Mouse (Mus musculus): ENCODE results near the gene Stub1.

Stub1 gene

DNA sequence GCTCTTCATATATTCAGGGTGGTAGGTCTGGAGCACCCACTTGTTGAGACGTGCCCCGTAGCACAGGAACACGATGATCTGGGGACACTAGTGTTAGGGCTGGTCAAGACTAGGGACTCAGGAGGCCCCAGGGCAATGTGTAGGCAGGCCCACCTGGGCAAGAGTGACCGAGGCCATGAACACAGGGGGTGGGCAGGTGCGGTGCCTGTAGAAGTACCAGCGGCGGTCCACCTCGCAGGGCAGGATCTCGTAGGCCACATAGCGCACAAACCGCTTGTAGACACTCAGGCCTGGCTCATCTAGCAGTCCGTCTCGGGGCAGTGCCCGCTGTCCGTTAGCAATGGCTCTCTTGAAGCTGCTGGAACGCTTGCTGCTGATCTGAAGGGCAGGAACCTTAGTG lies 2.6 kb upstream of the Stub1 start:
- DNase-seq: peak in 1 of 2 experiments; percentile 12

DNA sequence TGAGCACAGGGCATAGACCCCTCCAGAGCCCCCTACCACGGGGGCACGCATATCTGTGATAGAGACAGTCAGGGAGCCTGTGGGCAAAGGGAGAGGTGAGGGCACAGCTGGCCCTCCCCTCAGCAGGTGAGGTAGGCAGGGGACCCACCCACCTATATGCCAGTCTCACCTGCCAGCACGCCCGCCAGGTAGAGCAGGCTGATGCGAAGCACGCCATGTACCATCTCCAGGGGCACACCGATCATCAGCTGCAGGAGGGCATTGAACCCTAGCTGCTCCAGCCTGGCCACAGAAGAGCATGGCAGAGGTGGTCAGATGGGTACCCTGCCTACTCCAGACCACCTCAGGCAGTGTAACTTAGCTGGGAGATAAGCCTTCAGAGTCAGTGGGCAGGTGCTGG lies 2.1 kb upstream of the Stub1 start:
- DNase-seq: no peak

DNA sequence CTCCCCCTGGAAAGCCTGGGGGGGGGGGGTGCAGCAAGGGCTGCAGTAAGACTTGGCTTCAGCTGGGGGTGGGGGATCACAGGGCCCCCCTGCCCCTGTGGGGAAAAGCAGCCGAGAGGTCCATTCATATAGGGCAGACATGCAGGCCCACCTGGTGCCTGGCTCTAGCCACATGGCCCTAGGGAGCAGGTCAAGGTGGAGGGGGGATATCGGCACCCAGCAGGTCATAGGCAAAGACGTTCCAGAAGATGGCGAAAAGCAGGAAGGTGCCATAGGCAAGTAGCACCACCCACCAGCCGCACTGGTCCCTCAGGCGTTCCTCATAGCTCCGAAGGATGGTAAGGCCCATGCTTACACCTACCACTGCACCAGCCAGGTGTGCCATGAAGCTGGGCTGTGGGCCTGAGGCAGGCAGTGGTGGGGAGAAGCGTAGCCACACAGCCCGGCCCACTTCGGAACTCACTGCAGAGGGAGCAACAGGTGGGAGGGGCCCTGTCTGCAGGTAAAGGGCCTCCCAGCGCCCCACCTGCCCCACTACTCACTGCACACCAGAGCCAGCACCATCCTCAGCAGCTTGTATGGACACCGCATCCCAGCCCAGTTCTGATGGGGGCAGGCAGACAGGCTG lies 1.5 kb upstream of the Stub1 start:
- DNase-seq: peak in 1 of 2 experiments; percentile 32

DNA sequence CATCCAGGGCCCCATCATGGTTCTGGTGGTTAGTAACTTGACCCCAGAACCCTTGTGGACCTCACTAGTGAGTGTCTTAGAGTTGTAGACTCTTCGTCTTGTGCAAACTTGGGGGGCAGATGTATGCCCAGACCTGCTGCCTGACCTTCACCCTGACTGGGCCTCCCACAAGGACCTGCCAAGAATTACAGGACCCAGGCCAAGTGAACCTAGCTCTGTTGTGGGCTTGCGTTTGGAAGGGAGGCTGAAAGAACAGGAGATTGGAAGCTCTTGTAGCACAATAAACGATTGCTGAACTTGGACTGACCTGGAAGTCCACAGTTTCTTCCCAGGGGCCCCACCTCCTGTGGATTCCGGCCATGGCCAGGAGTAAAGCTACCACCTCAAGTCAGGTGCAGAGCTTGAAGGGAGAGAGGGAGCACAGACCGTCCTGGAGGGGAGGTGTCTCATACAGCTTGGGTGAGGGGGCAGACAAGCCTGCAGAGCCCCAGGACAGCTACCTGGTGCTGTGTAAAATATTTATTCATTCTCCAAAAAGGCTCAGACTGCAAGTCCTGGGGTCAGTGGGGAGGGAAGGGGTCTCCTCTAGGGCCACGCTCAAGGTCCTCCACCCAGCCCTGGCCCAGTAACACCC lies 874 bp upstream of the Stub1 start:
- no peak for DNase-seq

DNA sequence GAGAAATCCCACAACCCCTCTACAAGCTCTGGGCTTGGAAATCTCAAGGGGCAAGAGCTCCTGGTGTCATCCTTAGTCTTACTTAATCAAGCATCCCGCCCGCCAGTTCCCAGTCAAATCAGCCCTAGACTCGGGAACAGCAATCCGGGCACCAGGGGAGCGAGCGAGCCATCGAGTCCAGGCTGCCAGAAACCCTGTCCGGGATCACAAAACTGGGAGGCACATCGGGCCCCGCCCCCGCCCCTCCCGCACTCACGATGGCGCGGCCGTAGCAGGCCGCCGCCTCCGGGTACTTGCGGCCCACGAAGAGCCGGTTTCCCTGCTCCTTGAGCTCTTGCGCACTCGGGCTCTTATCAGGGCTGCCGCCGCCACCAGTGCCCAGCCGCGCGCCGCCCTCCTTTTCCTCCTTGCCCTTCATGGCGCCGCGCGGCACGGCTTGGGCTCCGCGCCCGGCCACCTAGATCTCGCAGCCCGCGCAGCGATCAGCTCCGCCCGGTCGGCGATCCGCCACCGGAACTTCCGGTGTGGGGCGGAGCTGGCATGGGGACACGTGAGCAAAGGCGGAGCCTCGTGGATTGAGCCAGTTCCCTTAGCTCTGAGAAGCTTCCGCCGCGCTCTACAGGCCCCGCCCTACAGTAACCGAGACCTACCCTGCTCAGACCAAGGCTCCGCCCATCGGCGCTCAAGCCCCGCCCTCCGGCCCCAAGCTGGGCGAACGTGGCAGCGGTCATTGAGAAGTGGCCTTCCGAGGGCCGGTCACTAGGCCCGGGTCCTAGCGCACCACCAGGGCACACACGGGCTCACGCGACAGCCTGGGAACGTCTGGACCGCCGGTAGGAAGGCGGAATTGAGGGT lies 541 bp downstream of the Stub1 start:
- peak; percentile 97 to 99 for DNase-seq

DNA sequence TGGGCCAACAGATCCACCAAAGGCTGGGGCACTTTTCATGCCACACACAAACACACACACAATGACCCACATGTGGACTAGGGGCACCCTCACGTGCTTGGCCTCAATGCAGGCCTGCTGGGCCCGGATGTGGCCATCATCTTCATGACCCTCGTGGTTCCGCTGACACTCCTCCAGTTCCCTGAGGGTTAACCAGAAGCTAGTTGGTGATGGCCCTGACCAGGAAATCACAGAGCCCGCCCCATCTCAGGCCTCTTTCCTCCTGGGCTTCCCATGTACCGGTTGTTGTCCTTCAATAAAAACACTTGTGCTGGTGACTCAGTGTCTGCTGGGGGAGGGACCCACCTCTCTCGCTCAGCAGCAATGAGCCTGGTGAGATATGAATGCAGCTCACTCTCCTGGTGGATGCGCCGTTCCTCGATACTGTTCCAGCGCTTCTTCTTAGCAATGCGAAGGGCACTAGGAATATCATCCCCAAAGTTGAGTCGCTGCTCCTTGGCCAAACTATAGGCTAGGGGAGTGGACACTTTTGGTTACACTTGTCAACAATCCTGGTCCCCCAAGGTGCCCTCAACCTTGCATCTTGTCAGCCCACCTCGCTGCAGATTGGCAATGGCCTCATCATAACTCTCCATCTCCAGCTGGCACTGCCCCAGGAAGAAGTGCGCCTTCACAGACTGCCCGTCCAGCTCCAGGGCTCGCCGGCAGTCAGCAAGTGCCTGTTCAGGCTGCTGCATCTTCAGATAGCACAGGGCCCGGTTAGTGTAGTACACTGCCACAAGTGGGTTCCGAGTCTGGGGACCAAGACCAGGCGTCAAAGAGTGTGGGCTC lies 1.5 kb downstream of the Stub1 start:
- peak in 1 of 2 experiments; percentile 29 for DNase-seq

DNA sequence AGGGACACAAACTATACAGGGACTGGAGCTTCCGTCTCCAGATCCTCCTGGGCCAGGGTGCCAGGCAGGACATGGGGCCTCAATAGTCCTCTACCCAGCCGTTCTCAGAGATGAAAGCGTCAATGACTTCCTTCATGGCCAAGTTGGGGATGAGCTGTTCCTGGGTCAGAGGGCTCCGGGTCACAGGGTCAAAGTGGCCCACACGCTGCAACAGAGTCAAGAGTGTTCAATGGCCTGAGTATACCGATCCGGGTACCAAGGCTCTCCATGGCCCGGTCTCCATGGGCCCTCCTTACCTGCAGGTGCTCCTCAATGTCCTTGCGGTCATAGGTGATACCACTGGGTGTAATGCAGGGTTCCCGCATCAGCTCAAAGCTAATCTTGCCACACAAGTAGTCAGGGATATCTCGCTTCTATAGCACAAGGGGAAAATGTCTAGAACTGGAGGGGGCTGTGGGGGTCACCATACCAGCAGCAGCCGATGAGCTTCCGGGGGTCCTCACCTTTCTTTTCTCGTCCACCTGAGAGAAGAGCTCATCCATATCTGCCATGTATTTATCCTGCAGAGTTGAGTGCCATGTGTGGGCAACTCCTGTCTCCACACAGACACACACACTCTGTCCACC lies 2.3 kb downstream of the Stub1 start:
- DNase-seq: peak in 1 of 2 experiments; percentile 16

DNA sequence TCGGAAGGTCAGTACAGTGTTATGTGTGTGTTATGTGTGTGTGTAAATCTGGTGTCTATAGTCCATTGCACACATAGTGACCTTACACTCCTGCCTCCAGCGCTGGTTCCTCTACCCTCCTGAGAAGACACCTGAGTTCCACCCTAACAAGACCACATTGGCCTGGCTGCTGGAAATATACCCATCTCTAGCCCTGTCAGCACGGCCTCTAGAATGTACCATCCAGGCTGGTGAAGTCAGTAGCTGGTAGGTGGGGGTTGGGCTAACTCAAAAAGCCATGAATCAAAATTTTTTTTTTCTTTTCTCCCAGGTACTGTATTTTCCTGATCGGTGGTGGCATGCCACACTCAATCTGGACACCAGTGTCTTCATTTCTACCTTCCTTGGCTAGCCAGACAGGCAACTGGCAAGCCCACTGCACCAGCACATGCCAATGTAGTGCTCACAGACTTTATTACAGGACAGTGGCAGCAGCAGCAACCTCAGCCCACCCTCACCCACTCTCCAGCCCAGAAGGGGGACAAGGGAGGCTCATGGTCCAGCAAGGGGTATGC lies 2.9 kb downstream of the Stub1 start:
- DNase-seq: no peak

DNA sequence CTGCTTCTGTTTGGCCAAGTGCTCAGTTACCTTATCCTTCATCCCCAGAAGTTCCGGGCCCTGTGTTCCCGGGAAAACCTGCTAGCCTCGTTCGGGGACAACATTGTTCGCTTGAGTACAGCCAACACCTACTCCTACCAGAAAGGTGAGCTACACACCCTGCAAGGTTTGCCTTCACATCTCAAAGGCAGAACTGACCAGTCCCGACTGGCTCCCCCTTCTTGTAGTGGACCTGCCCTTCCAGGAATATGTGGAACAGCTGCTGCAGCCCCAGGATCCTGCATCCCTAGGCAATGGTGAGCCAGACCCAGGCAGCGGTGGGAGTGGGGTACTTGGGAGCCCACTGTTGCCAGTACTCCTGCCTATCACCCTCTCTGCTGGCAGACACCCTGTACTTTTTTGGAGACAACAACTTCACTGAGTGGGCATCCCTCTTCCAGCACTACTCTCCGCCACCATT lies 3.6 kb downstream of the Stub1 start:
- peak in 1 of 2 experiments; percentile 18 for DNase-seq

DNA sequence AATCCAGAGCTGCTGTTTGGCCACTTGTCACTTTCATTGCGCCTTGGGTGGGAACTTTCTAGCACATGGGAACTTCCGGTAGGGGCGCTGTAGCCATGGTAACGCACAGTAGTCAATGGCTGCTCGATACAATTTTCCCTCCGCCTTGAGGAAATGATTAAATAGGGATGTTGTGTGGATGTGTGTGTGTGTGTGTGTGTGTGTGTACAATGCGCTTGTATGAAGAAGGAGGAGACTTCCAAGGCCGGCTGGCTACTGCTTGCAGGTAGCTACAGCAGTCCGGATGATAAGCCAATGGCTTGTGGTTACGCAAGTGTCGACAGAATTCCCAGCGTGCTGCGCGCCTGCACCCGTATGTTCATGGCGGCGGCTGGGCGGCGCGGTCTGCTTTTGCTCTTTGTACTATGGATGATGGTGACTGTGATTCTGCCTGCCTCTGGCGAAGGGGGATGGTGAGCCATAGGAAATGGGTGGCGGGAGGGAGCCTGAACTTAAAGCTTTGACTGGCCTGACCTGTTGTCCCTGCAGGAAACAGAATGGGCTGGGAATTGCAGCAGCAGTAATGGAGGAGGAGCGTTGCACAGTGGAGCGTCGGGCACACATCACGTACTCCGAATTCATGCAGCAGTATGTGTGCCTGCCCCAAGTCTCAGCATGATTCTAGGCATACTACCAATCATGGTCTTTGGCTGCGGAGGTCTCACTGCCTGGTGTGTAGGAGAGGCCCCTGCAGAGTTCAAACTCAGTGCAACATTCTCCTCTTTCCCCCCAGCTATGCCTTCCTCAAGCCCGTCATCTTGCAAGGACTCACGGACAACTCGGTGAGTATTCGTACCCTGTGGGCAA lies 4.3 kb downstream of the Stub1 start, which contains the start of gene Jmjd8:
TSS of gene Jmjd8 (plus strand) at position 156 of the 846 bp plus-strand sequence.
- DNase-seq: peak; percentile 73 to 77

DNA sequence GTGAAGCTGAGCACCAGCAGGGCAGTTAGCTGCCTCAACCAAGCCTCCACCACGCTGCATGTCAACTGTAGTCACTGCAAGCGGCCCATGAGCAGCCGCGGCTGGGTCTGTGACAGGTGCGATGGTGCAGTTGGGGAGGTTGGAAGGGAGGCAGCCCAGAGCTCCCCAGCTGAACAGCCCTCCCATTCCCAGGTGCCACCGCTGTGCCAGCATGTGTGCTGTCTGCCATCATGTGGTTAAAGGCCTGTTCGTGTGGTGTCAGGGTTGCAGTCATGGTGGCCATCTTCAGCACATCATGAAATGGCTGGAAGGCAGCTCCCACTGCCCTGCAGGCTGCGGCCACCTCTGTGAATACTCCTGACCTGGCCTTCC lies 5.0 kb downstream of the Stub1 start:
- peak in 1 of 2 experiments; percentile 53 for DNase-seq

DNA sequence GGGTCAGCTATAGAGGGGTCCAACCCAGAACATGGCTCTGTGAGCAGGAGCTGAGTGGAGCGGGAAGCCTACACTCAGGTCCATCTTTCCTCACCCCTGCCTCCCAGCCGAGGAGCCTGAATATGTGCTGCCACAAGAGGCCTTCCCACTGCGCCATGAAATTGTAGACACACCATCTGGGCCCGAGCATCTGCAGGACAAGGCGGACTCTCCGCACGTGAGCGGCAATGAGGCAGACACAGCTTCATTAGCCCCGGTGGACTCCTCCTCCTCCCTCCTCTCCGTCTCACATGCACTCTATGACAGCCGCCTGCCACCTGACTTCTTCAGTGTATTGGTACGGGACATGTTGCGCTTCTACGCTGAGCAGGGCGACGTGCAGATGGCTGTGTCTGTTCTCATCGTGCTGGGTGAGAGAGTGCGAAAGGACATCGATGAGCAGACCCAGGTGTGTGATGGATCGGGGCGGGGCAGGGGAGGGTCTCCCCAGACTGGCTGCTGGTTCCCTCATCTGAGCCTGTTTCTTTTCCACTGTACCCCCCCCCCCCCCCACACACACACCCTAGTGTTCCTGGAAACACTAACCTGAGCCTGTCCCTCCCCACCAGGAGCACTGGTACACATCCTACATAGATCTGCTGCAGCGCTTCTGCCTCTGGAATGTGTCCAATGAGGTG lies 5.5 kb downstream of the Stub1 start:
- DNase-seq: no peak

DNA sequence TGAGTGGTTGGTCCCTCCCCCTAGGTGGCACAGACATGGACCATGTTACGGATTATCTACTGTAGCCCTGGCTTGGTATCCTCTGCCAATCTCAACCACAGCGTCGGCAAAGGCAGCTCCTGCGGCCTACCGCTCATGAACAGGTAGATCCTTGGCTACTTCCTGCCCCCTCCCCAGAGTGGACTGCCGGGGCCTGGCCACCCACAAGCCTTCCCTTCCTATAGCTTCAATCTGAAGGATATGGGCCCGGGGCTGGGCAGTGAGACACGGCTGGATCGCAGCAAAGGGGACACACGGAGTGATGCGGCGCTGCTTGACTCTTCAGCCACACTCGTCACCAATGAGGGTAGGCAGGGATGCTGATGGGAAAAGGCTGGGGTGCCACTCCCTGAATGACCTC lies 6.2 kb downstream of the Stub1 start:
- DNase-seq: no peak

DNA sequence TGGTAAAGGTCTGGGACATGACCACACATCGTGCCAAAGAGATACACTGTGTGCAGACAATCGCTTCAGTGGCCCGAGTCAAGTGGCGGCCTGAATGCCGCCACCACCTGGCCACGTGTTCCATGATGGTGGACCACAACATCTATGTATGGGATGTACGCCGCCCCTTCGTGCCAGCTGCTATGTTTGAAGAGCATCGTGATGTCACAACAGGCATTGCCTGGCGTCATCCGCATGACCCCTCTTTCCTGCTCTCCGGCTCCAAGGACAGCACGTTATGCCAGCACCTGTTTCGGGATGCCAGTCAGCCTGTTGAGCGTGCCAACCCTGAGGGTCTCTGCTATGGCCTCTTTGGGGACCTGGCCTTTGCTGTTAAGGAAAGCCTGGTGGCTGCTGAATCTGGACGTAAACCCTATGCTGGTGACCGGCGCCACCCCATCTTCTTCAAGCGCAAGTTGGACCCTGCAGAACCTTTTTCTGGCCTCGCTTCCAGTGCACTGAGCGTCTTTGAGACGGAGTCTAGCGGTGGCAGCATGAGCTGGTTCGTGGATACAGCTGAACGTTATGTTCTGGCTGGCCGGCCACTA lies 7.1 kb downstream of the Stub1 start:
- DNase-seq: no peak

DNA sequence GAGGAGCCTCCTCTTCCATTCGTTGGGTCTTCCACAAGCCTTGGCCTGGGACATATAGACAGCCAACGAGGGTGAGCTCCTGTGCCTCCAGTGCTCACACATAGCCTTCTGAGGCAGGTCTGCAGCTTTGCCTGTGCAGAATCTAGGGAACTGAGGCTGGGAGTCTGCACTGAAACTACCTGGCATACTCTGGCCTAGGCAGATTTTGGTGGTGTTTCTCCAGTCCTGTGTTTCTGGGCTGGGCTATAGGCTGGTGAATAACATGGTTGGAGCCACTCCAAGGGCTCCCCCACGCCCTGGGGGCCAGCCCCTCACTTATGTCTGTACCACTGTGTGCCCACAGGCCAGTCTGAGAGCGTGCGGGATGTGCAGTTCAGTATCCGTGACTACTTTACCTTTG lies 7.9 kb downstream of the Stub1 start:
- DNase-seq: no peak

DNA sequence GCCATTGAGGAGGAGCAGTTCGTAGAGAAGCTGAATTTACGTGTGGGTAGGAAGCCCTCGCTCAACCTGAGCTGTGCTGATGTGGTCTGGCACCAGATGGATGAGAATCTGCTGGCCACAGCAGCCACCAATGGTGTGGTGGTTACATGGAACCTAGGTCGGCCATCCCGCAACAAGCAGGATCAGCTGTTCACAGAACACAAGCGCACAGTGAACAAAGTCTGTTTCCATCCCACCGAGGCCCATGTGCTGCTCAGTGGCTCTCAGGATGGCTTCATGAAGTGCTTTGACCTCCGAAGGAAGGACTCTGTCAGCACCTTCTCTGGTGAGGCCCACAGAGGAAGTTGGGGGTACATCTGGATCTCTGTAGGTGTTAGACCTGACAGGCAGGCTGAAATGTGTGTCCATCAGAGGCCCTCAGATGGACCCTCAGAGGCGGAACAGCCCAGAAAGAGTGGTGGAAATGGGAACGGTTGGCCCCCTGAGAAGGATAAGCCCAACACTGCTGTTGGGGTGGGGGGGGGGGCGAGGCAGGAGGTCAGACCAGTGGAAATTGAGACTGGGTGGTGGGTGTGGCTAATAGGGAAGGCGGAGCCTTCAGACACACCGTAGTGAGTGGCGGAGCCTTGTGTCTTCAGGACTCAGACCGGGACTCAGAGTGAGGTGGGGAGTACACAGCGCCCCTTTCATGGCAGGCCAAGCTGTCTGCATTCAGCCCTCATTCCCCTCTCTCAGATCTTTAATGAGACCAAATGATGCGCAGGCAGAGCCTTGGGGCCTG lies 8.7 kb downstream of the Stub1 start:
- DNase-seq: no peak

DNA sequence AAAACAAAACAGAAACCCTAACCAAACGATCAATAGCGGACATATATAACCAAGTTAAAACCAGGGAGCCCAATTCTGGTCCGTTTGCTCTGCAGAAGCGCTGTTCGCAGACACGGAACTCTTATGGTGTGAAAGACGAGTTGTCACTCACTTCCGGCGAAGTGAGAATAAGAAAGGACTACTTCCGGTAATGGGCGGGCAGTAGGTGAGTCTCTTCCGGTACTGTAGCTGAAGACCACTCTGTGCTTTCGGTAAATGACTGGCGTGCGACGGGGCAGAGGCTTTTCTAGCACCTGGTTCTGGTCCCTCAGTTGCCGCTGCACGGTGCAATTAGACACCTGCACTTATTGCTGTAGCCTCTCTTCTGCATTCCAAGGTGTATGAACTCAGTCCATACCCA lies 9.8 kb downstream of the Stub1 start, which contains the start of gene Wdr24:
TSS of gene Wdr24 (plus strand) at position 176 of the 400 bp plus-strand sequence.
- DNase-seq: peak; percentile 73 to 75

DNA sequence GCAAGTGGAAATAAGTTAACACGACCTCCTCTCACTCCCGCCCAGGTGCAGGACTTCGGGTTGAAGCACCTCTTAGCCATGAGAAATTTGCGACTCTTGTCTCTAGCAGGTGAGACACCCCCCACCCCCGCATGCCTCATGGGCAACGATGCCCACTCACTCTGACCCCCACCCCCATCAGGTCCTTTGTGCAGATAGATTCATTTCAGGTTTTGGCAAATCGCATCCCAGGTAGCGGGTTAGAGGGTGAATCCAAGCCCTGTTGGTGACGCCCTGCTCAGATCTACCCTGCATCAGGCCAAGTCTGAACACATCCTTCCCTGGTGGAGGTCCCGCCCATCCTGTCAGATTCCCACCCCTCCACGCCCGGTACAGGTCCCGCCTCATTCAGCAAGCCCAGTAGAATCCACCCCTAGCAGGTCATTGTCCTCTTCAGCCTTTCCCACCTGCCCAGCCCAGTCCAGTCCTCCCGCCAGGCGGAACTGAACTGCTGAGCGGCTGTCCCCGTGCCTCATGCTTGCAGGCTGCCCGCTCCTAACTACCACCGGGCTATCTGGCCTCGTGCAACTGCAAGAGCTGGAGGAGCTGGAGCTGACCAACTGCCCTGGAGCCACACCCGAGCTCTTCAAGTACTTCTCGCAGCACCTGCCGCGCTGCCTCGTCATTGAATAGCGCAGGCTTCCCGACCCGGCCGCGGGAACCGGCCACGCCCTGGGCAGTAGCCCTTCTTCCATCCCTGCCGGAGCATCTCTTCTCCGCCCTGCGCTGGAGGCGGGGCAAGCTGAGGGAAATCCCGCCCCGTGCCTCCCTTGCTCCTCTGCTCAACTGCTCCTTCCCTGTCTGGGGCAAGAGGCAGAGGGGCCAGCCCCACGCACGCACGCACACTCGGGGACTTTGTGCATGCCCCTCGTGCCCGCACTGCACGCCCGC lies 14.1 kb downstream of the Stub1 start:
- peak in 1 of 2 experiments; percentile 11 for DNase-seq

Data from thymus, postnatal 36 days (tissue).